Mouse (Mus musculus): ENCODE data around the gene Gm10719.
A peak's percentile ranks its signal among the peaks of the same experiment; 100 is the strongest.
"Not testable (repeated sequence)": the region's sequence is repeated elsewhere in the genome, so short reads cannot be mapped to it uniquely, and the experiment has no call there.

Gm10719 gene

GRCm38 (mm10) chr9:3017108-3017507, at the start of gene Gm10719:
TSS of gene Gm10719 (plus strand) at chr9:3017408.
- DNase-seq (ENCODE audit: low spot score): not testable (repeated sequence)

DNA sequence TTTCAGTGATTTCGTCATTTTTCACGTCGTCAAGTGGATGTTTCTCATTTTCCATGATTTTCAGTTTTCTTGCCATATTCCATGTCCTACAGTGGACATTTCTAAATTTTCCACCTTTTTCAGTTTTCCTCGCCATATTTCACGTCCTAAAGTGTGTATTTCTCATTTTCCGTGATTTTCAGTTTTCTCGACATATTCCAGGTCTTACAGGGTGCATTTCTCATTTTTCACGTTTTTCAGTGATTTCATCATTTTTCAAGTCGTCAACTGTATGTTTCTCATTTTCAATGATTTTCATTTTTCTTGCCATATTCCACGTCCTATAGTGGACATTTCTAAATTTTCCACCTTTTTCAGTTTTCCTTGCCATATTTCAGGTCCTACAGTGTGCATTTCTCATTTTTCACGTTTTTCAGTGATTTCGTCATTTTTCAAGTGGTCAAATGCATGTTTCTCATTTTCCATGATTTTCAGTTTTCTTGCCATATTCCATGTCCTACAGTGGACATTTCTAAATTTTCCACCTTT, 16.7 kb upstream of the Gm10719 start, which contains the start of gene Gm10722:
TSS of gene Gm10722 (plus strand) at position 478 of the 528 bp plus-strand sequence.
- DNase-seq (ENCODE audit: low spot score): peak; percentile 47

DNA sequence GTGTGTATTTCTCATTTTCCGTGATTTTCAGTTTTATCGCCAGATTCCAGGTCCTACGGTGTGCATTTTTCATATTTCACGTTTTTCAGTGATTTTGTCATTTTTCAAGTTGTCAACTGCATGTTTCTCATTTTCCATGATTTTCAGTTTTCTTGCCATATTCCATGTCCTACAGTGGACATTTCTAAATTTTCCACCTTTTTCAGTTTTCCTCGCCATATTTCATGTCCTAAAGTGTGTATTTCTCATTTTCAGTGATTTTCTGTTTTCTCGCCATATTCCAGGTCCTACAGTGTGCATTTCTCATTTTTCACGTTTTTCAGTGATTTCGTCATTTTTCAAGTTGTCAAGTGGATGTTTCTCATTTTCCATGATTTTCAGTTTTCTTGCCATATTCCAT, 16.2 kb upstream of the Gm10719 start:
- not testable (repeated sequence) for DNase-seq (ENCODE audit: low spot score)

DNA sequence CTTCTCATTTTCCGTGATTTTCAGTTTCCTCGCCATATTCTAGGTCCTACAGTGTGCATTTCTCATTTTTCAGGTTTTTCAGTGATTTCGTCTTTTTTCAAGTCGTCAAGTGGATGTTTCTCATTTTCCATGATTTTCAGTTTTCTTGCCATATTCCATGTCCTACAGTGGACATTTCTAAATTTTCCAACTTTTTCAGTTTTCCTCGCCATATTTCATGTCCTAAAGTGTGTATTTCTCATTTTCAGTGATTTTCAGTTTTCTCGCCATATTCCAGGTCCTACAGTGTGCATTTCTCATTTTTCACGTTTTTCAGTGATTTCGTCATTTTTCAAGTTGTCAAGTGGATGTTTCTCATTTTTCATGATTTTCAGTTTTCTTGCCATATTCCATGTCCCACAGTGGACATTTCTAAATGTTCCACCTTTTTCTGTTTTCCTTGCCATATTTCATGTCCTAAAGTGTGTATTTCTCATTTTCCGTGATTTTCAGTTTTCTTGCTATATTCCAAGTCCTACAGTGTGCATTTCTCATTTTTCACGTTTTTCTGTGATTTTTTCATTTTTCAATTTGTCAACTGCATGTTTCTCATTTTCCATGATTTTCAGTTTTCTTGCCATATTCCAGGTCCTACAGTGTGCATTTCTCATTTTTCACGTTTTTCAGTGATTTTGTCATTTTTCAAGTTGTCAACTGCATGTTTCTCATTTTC, 15.1 kb upstream of the Gm10719 start:
- peak; percentile 17 for DNase-seq (ENCODE audit: low spot score)

DNA sequence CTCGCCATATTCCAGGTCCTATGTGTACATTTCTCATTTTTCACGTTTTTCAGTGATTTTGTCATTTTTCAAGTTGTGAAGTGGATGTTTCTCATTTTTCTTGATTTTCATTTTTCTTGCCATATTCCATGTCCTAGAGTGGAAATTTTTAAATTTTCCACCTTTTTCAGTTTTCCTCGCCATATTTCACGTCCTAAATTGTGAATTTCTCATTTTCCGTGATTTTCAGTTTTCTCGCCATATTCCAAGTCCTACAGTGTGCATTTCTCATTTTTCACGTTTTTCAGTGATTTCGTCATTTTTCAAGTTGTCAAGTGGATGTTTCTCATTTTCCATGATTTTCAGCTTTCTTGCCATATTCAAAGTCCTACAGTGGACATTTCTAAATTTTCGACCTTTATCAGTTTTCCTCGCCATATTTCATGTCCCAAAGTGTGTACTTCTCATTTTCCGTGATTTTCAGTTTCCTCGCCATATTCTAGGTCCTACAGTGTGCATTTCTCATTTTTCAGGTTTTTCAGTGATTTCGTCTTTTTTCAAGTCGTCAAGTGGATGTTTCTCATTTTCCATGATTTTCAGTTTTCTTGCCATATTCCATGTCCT, 14.3 kb upstream of the Gm10719 start, which contains the start of gene Gm11168:
TSS of gene Gm11168 (plus strand) at position 553 of the 603 bp plus-strand sequence.
- DNase-seq (ENCODE audit: low spot score): not testable (repeated sequence)

DNA sequence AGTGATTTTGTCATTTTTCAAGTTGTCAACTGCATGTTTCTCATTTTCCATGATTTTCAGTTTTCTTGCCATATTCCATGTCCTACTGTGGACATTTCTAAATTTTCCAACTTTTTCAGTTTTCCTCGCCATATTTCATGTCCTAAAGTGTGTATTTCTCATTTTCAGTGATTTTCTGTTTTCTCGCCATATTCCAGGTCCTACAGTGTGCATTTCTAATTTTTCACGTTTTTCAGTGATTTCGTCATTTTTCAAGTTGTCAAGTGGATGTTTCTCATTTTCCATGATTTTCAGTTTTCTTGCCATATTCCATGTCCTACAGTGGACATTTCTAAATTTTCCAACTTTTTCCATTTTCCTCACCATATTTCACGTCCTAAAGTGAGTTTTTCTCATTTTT, 11.0 kb upstream of the Gm10719 start:
- not testable (repeated sequence) for DNase-seq (ENCODE audit: low spot score)

GRCm38 (mm10) chr9:3006636-3007035, 10.6 kb upstream of the Gm10719 start:
- not testable (repeated sequence) for DNase-seq (ENCODE audit: low spot score)

GRCm38 (mm10) chr9:3007272-3007671, 9.9 kb upstream of the Gm10719 start:
- peak; percentile 29 for DNase-seq (ENCODE audit: low spot score)

- not testable (repeated sequence) for DNase-seq (ENCODE audit: low spot score)
Measured at GRCm38 (mm10) chr9:3009331-3009730, 7.9 kb upstream of the Gm10719 start.

GRCm38 (mm10) chr9:3012054-3012621, 5.1 kb upstream of the Gm10719 start:
- not testable (repeated sequence) for DNase-seq (ENCODE audit: low spot score)

- not testable (repeated sequence) for DNase-seq (ENCODE audit: low spot score)
Measured at GRCm38 (mm10) chr9:3012733-3013279, 4.4 kb upstream of the Gm10719 start, which contains the start of gene Gm10721. TSS of gene Gm10721 (plus strand) at chr9:3013140.

- DNase-seq (ENCODE audit: low spot score): not testable (repeated sequence)
Measured at GRCm38 (mm10) chr9:3015354-3015753, 1.9 kb upstream of the Gm10719 start, which contains the start of gene Gm10720. TSS of gene Gm10720 (plus strand) at chr9:3015654.

GRCm38 (mm10) chr9:3015896-3016295, 1.3 kb upstream of the Gm10719 start:
- DNase-seq (ENCODE audit: low spot score): not testable (repeated sequence)

DNA sequence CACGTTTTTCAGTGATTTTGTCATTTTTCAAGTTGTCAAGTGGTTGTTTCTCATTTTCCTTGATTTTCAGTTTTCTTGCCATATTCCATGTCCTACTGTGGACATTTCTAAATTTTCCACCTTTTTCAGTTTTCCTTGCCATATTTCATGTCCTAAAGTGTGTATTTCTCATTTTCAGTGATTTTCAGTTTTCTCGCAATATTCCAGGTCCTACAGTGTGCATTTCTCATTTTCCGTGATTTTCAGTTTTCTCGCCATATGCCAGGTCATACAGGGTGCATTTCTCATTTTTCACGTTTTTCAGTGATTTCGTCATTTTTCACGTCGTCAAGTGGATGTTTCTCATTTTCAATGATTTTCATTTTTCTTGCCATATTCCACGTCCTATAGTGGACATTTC, 1.7 kb downstream of the Gm10719 start:
- not testable (repeated sequence) for DNase-seq (ENCODE audit: low spot score)

- DNase-seq (ENCODE audit: low spot score): not testable (repeated sequence)
Measured at GRCm38 (mm10) chr9:3019835-3020727, 2.9 kb downstream of the Gm10719 start.

DNA sequence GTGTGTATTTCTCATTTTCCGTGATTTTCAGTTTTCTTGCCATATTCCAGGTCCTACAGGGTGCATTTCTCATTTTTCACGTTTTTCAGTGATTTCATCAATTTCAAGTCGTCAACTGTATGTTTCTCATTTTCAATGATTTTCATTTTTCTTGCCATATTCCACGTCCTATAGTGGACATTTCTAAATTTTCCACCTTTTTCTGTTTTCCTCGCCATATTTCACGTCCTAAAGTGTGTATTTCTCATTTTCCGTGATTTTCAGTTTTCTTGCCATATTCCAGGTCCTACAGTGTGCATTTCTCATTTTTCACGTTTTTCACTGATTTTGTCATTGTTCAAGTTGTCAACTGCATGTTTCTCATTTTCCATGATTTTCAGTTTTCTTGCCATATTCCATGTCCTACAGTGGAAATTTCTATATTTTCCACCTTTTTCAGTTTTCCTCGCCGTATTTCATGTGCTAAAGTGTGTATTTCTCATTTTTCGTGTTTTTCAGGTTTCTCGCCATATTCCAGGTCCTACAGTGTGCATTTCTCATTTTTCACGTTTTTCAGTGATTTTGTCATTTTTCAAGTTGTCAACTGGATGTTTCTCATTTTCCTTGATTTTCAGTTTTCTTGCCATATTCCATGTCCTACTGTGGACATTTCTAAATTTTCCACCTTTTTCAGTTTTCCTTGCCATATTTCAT, 5.3 kb downstream of the Gm10719 start:
- peak; percentile 44 for DNase-seq (ENCODE audit: low spot score)

DNA sequence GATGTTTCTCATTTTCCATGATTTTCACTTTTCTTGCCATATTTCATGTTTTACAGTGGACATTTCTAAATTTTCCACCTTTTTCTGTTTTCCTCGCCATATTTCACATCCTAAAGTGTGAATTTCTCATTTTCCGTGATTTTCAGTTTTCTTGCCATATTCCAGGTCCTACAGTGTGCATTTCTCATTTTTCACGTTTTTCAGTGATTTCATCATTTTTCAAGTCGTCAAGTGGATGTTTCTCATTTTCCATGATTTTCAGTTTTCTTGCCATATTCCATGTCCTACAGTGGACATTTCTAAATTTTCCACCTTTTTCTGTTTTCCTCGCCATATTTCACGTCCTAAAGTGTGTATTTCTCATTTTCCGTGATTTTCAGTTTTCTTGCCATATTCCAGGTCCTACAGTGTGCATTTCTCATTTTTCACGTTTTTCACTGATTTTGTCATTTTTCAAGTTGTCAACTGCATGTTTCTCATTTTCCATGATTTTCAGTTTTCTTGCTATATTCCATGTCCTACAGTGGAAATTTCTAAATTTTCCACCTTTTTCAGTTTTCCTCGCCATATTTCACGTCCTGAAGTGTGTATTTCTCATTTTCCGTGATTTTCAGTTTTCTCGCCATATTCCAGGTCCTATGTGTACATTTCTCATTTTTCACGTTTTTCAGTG, 6.2 kb downstream of the Gm10719 start, which contains the start of gene Gm10718:
TSS of gene Gm10718 (plus strand) at position 236 of the 673 bp plus-strand sequence.
- DNase-seq (ENCODE audit: low spot score): not testable (repeated sequence)

GRCm38 (mm10) chr9:3023985-3024648, 6.9 kb downstream of the Gm10719 start:
- DNase-seq (ENCODE audit: low spot score): not testable (repeated sequence)

- not testable (repeated sequence) for DNase-seq (ENCODE audit: low spot score)
Measured at GRCm38 (mm10) chr9:3024912-3025467, 7.8 kb downstream of the Gm10719 start, which contains the start of gene Gm10717. TSS of gene Gm10717 (plus strand) at chr9:3025417.
